Comparison of ENCODE assay signal across 9 mouse cellular contexts in the genomic region with DNA sequence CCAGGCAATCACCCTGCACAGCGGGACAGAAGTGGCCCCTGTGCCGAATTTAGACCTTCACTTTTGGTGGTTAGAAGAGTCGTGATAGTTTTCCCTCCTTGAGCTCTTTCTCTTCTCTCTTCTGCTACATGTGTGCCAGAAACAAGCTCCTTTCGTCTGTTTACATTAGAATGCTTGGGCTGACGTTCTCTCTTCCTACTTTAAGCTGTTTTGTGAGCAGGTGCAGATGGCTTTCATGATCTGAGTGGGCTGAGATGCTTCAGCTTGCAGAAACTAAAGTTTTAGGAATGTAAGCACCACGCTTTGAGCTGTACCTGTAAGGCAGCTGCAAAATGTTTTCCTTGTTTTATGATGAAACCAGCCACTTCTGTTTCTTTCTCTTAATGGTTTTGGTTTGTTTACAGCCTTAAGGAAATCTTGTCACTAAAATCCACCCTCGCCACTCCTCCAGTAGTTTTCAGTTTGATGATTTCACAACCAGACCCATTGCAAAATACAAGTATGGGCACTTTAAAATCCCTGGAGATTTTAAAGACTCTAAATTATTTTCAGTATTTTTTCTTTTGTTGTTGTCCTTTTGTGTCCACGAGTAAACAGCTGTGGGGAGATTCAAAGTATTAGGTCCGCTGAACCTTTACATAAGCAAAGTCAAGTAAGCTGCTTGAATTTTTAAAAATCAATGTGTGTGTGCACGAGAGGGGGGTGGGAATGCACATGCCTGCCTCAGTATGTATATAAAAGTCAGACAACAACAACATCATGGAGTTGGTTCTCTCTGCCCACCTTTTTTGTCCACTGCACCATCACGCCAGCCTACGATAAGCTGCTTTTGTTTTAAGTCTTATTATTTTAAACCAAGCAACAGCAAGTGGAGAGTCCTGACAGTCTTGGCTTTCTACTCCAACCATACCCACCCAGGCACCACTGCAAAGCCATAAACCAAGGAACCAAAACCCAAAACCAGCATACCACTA. TPM values are rescaled to one million over a fixed set of nuclear protein-coding genes. Genes with fewer than 3 reads are reported as not detected.
DNase-seq lines count a peak whose midpoint lies in the region; ATAC-seq lines count a peak whose summit lies in the region.
"Had no signal": no experiment of that assay in that cellular context is flagged by ENCODE, and none has a peak within 500 bp of the region (broad histone marks: within the 10 kb centered on the region; RNA-seq: fewer than 3 reads in every experiment).

No protein-coding gene starts in this region.

- H3K9me3 ChIP-seq in heart, embryonic 13.5 days = no peaks in the 10 kb centered on the region
- no peaks in the 10 kb centered on the region for H3K9me3 ChIP-seq in intestine, embryonic 16.5 days (ENCODE audit: control insufficient read depth, low read length)

- WGBS in heart, embryonic 13.5 days = 55% methylated on average over 12 of the region's 12 CpGs
- WGBS in intestine, embryonic 16.5 days = 44% methylated on average over 12 of the region's 12 CpGs

- intact Hi-C loops in heart, postnatal 25 days (cut with DNase I) = no loop called here

- no peak for DNase-seq in heart, postnatal 25 days (ENCODE audit: low spot score)
- peak; percentile 39 for DNase-seq in right cerebral cortex, adult 18-20 months
- no peak for DNase-seq in right cerebral cortex, postnatal 14 days
- peak; percentile 57 for DNase-seq in telencephalon, adult 2 months (ENCODE audit: low read depth, low spot score)
- no peak for DNase-seq in T-cell, adult 2 months (ENCODE audit: low spot score)
- no peak for DNase-seq in layer of hippocampus, postnatal 25 days (ENCODE audit: extremely low spot score in 1 of 2, low spot score in 1 of 2)

- peaks cover 55% of the 10 kb centered on the region for H3K4me1 ChIP-seq in heart, embryonic 13.5 days
- peaks cover 8% of the 10 kb centered on the region for H3K4me1 ChIP-seq in intestine, embryonic 16.5 days (ENCODE audit: control insufficient read depth, insufficient read depth, low read length)

- no peak for ATAC-seq in heart, embryonic 13.5 days (ENCODE audit: extremely low read depth, insufficient number of reproducible peaks, low FRiP score, low TSS enrichment)
- 0 out of 2 replicates have a peak, but pooled peaks have one; percentile 18 for ATAC-seq in intestine, embryonic 16.5 days

- peak overlapping the region; percentile 76 for H3K27ac ChIP-seq in heart, embryonic 13.5 days (replicated peaks)
- 0 out of 2 replicates have a peak overlapping the region, but pooled peaks have one; percentile 8 for H3K27ac ChIP-seq in intestine, embryonic 16.5 days (ENCODE audit: low read length)

- H3K4me2 ChIP-seq in heart, embryonic 13.5 days = peak overlapping the region; percentile 61
- H3K4me2 ChIP-seq in intestine, embryonic 16.5 days (ENCODE audit: low read depth, low read length) = no peak overlapping the region

- peak overlapping the region; percentile 28 for H3K4me3 ChIP-seq in heart, embryonic 13.5 days
- no peak overlapping the region for H3K4me3 ChIP-seq in intestine, embryonic 16.5 days (ENCODE audit: low read length)

- H3K36me3 ChIP-seq in heart, embryonic 13.5 days = no peaks in the 10 kb centered on the region
- H3K36me3 ChIP-seq in intestine, embryonic 16.5 days (ENCODE audit: control insufficient read depth, insufficient read depth, low read length) = no peaks in the 10 kb centered on the region

- no peaks in the 10 kb centered on the region for H3K27me3 ChIP-seq in heart, embryonic 13.5 days (replicated peaks)
- no peaks in the 10 kb centered on the region for H3K27me3 ChIP-seq in intestine, embryonic 16.5 days (replicated peaks; ENCODE audit: control insufficient read depth, insufficient read depth, low read length)

- peak overlapping the region; percentile 63 for H3K9ac ChIP-seq in heart, embryonic 13.5 days
- no peak overlapping the region for H3K9ac ChIP-seq in intestine, embryonic 16.5 days (ENCODE audit: low read depth, low read length)

RNA-seq across cellular contexts. Expression of a gene that starts 38.0 kb away (rescaled TPM):
- polyA plus RNA-seq in heart, embryonic 13.5 days (2015; fragmentation: Nextera tagmentation; extraction: Ambion mirVana) = not detected in 2 replicates
- not detected for total RNA-seq in heart, postnatal 25 days (2021)
- not detected in 2 replicates for polyA plus RNA-seq in intestine, embryonic 16.5 days (2015; fragmentation: Nextera tagmentation; extraction: Ambion mirVana)
- total RNA-seq in layer of hippocampus, postnatal 25 days (2021) = not detected
- total RNA-seq: MEL had no signal

Comparison
In these comparisons a context has a peak if more than half of its experiments do, and no peak if none do; other contexts are left out.
1. DNase-seq: peak in right cerebral cortex, adult 18-20 months (single experiment) and telencephalon, adult 2 months (single experiment); none in heart, postnatal 25 days (single experiment), right cerebral cortex, postnatal 14 days (single experiment), T-cell, adult 2 months (single experiment) and layer of hippocampus, postnatal 25 days (0 of 2).